Mouse (Mus musculus) lung, postnatal 0 days (tissue): Measurements from ENCODE around the gene A730071L15Rik. TPM values are rescaled to one million over a fixed set of nuclear protein-coding genes. Genes with fewer than 3 reads are reported as not detected.

Source experiments
- ATAC-seq: fragments of 200-750 bp; cut with Nextera tagmentation; 2 replicates; pipeline ENCODE4 v1.8.0; 2017; ENCODE audit warnings: moderate library complexity
- DNase-seq: peaks from one replicate; pipeline ENCODE4 v3.0.0-alpha.2; 2016; ENCODE audit warnings: low spot score
- H3K27ac ChIP-seq: fragments of 300-500 bp; sonication (generic); 2 replicates; pipeline ENCODE4 v1.5.1; 2014; ENCODE audit warnings: antibody characterized with exemption, mild to moderate bottlenecking, low read length, mixed read lengths
- H3K27me3 ChIP-seq: fragments of 300-500 bp; sonication (generic); replicated peaks from 2 replicates; pipeline ENCODE4 v1.6.1; 2014; ENCODE audit warnings: low read length, mixed read lengths; ENCODE audit not compliant: insufficient read depth
- H3K36me3 ChIP-seq: fragments of 300-500 bp; sonication (generic); 2 replicates; pipeline ENCODE4 v1.6.1; 2014; ENCODE audit warnings: low read length, mixed read lengths; ENCODE audit not compliant: insufficient read depth
- H3K4me1 ChIP-seq: fragments of 300-500 bp; sonication (generic); 2 replicates; pipeline ENCODE4 v1.6.1; 2014; ENCODE audit warnings: antibody characterized with exemption, low read depth, low read length, mixed read lengths; ENCODE audit not compliant: insufficient read depth
- H3K4me2 ChIP-seq: fragments of 300-500 bp; sonication (generic); replicated peaks from 2 replicates; pipeline ENCODE4 v1.6.1; 2014; ENCODE audit warnings: low read depth, mild to moderate bottlenecking, low read length, moderate library complexity, mixed read lengths
- H3K4me3 ChIP-seq: fragments of 300-500 bp; sonication (generic); 2 replicates; pipeline ENCODE4 v1.5.1; 2014; ENCODE audit warnings: low read depth, low read length
- H3K9ac ChIP-seq: fragments of 300-500 bp; sonication (generic); replicated peaks from 2 replicates; pipeline ENCODE4 v1.6.1; 2014; ENCODE audit warnings: low read depth, mild to moderate bottlenecking
- H3K9me3 ChIP-seq: fragments of 300-500 bp; sonication (generic); 2 replicates; pipeline ENCODE4 v1.6.1; 2016; ENCODE audit warnings: low read length, mixed read lengths
- CTCF ChIP-seq: IDR thresholded peaks from 2 replicates; pipeline ENCODE4 v1.5.1; 2016; ENCODE audit warnings: antibody characterized with exemption, mild to moderate bottlenecking
- EP300 ChIP-seq: IDR thresholded peaks from 2 replicates; pipeline ENCODE4 v1.6.1; 2016; ENCODE audit warnings: antibody characterized with exemption, mild to moderate bottlenecking, control low read depth
- WGBS: fragments of 180-500 bp; shearing (Covaris S2); extraction: QIAGEN DNeasy Blood & Tissue Kit; methylation state at CpG from one replicate; pipeline ENCODE4 v1.1.7; 2014; 5-methylcytosine and 5-hydroxymethylcytosine counted together
- polyA plus RNA-seq: library from polyadenylated mRNA; unstranded; fragments of >200 nt; fragmentation: Nextera tagmentation; extraction: Ambion mirVana; gene quantifications from 2 replicates; pipeline ENCODE4 v1.2.1, GENCODE M21; 2015

Gene A730071L15Rik
- polyA plus RNA-seq, 1 experiment from 2014 or later, result 0.50 TPM

- no peaks in the 10 kb centered on the region for H3K27me3 ChIP-seq
- H3K4me2 ChIP-seq, result no peak overlapping the region
- peaks cover 9% of the 10 kb centered on the region; the same call in 1 of the 2 replicates for H3K4me1 ChIP-seq
- TF ChIP-seq EP300 (no peak), CTCF (no peak)
- H3K27ac ChIP-seq, result no peak overlapping the region
- H3K4me3 ChIP-seq, result no peak overlapping the region
- no peak for ATAC-seq
- no peak for DNase-seq
- H3K36me3 ChIP-seq, result no peaks in the 10 kb centered on the region
- 26% methylated on average over 2 of the region's 2 CpGs for WGBS
- H3K9me3 ChIP-seq, result no peaks in the 10 kb centered on the region
- no peak overlapping the region for H3K9ac ChIP-seq
Observed at GRCm38 (mm10) chr11:6178673-6179166, 21.1 kb upstream of the A730071L15Rik start.

- Histone ChIP-seq H3K36me3 (no peaks in the 10 kb centered on the region), H3K27me3 (no peaks in the 10 kb centered on the region), H3K27ac (no peak overlapping the region), H3K4me3 (no peak overlapping the region), H3K4me2 (no peak overlapping the region), H3K9ac (no peak overlapping the region), H3K4me1 (peaks cover 9% of the 10 kb centered on the region; the same call in 1 of the 2 replicates), H3K9me3 (no peaks in the 10 kb centered on the region)
- ATAC-seq (no peak), DNase-seq (no peak)
- 20% methylated on average over 8 of the region's 8 CpGs for WGBS
- no peak for TF ChIP-seq CTCF
- no peak for TF ChIP-seq EP300
Observed at GRCm38 (mm10) chr11:6179194-6179593, 20.6 kb upstream of the A730071L15Rik start.

- Histone ChIP-seq H3K27me3 (no peaks in the 10 kb centered on the region), H3K36me3 (no peaks in the 10 kb centered on the region), H3K27ac (no peak overlapping the region), H3K4me2 (no peak overlapping the region), H3K4me1 (no peaks in the 10 kb centered on the region; the same call in 1 of the 2 replicates), H3K9me3 (no peaks in the 10 kb centered on the region), H3K4me3 (no peak overlapping the region), H3K9ac (no peak overlapping the region)
- 60% methylated on average over 6 of the region's 6 CpGs for WGBS
- DNase-seq, result no peak
- TF ChIP-seq CTCF, result peak; percentile 17; the same call in 1 of the 2 replicates
- TF ChIP-seq EP300, result no peak
- no peak for ATAC-seq
Observed at GRCm38 (mm10) chr11:6180811-6181399, 18.9 kb upstream of the A730071L15Rik start.

GRCm38 (mm10) chr11:6183246-6183645 is 16.6 kb upstream of the A730071L15Rik start:
- WGBS, result 66% methylated on average over 2 of the region's 2 CpGs
- ATAC-seq (no peak), DNase-seq (no peak)
- Histone ChIP-seq H3K4me3 (no peak overlapping the region), H3K9me3 (no peaks in the 10 kb centered on the region), H3K4me2 (no peak overlapping the region), H3K4me1 (no peaks in the 10 kb centered on the region; the same call in 1 of the 2 replicates), H3K36me3 (no peaks in the 10 kb centered on the region), H3K27me3 (no peaks in the 10 kb centered on the region), H3K9ac (no peak overlapping the region), H3K27ac (no peak overlapping the region)
- TF ChIP-seq EP300 (no peak), CTCF (no peak)

GRCm38 (mm10) chr11:6184202-6184935 is 15.5 kb upstream of the A730071L15Rik start:
- H3K4me3 ChIP-seq, result no peak overlapping the region
- no peaks in the 10 kb centered on the region for H3K27me3 ChIP-seq
- no peak overlapping the region for H3K4me2 ChIP-seq
- no peak overlapping the region for H3K27ac ChIP-seq
- no peaks in the 10 kb centered on the region for H3K36me3 ChIP-seq
- TF ChIP-seq EP300 (no peak), CTCF (no peak)
- no peak overlapping the region for H3K9ac ChIP-seq
- 52% methylated on average over 11 of the region's 11 CpGs for WGBS
- ATAC-seq (peak; percentile 15; the same call in 1 of the 2 replicates), DNase-seq (no peak)
- no peaks in the 10 kb centered on the region for H3K9me3 ChIP-seq
- no peaks in the 10 kb centered on the region for H3K4me1 ChIP-seq

- H3K4me3 ChIP-seq, result no peak overlapping the region
- no peaks in the 10 kb centered on the region for H3K27me3 ChIP-seq
- ATAC-seq (no peak), DNase-seq (no peak)
- 79% methylated on average over 3 of the region's 3 CpGs for WGBS
- H3K27ac ChIP-seq, result no peak overlapping the region
- no peak for TF ChIP-seq EP300
- TF ChIP-seq CTCF, result no peak
- H3K4me1 ChIP-seq, result no peaks in the 10 kb centered on the region
- no peaks in the 10 kb centered on the region for H3K9me3 ChIP-seq
- no peak overlapping the region for H3K9ac ChIP-seq
- H3K36me3 ChIP-seq, result peaks cover 10% of the 10 kb centered on the region; the same call in 1 of the 2 replicates
- no peak overlapping the region for H3K4me2 ChIP-seq
Observed at GRCm38 (mm10) chr11:6187399-6187798, 12.4 kb upstream of the A730071L15Rik start.
